Mouse (Mus musculus): Measurements from ENCODE around the gene Tbk1. TPM values are rescaled to one million over a fixed set of nuclear protein-coding genes. Genes with fewer than 3 reads are reported as not detected.

Gene Tbk1
- polyA plus RNA-seq, 1 experiment from 2014 or later = 37.5 TPM

DNA sequence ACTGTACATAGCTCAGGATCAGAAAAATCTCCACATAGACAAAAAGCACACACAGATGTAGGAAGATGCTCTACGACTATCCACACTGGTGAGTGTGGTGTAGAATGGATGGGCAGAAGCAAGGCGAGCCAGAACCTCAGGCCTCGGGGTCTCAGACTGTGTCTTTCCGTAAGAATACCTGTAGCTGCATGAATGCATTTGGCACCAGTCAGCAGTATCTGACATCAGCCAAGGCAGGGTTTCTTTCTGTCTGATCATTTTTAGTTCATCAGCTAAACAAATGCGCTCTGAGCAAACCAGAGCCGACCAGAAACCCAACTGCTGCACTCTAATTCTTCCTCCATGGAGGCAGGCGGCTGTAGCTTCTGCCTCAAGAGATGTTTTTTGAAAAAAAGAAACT, 18.1 kb downstream of the Tbk1 start:
- no peaks in the 10 kb centered on the region for H3K4me1 ChIP-seq (ENCODE audit: control insufficient read depth, insufficient read depth, low read length)
- 85% methylated on average over 7 of the region's 7 CpGs for WGBS
- no peak overlapping the region for H3K9ac ChIP-seq (ENCODE audit: low read depth, low read length)
- H3K36me3 ChIP-seq (ENCODE audit: control insufficient read depth, insufficient read depth, low read length) = peaks cover 66% of the 10 kb centered on the region
- no peaks in the 10 kb centered on the region for H3K9me3 ChIP-seq (ENCODE audit: control insufficient read depth, low read length)
- H3K4me2 ChIP-seq (replicated peaks; ENCODE audit: low read depth, low read length) = no peak overlapping the region
- no peak for ATAC-seq (ENCODE audit: low FRiP score, low TSS enrichment)
- H3K4me3 ChIP-seq (ENCODE audit: low read length) = no peak overlapping the region
- H3K27me3 ChIP-seq (ENCODE audit: control insufficient read depth, insufficient read depth, low read length) = no peaks in the 10 kb centered on the region
- H3K27ac ChIP-seq (ENCODE audit: low read depth, low read length) = no peak overlapping the region

- Histone ChIP-seq H3K36me3 (ENCODE audit: control insufficient read depth, insufficient read depth, low read length) (peaks cover 70% of the 10 kb centered on the region), H3K9ac (ENCODE audit: low read depth, low read length) (no peak overlapping the region), H3K27ac (ENCODE audit: low read depth, low read length) (no peak overlapping the region), H3K27me3 (ENCODE audit: control insufficient read depth, insufficient read depth, low read length) (no peaks in the 10 kb centered on the region), H3K4me3 (ENCODE audit: low read length) (no peak overlapping the region), H3K4me1 (ENCODE audit: control insufficient read depth, insufficient read depth, low read length) (no peaks in the 10 kb centered on the region), H3K9me3 (ENCODE audit: control insufficient read depth, low read length) (no peaks in the 10 kb centered on the region), H3K4me2 (replicated peaks; ENCODE audit: low read depth, low read length) (no peak overlapping the region)
- ATAC-seq (ENCODE audit: low FRiP score, low TSS enrichment) = no peak
- 97% methylated on average over 10 of the region's 10 CpGs for WGBS
Observed at GRCm38 (mm10) chr10:121568026-121568425, 18.6 kb downstream of the Tbk1 start.

DNA sequence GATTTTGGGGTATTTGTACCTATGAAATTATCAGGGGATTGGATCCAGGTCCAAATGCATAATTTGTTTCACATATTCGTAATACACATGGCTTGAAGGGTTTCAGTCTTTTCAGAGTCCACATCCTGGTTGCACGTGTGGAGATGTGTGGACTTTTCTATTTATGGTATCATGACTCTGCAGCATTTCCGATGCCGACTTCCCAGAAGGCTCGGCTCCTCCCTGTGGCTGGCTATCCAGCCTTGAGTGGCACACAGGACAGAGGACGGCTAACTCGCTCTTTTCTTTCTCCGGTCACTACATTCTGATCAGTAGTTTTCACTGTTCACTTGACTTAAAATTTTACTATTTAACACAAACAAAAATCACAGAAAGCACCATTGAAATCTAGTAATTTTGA, 22.1 kb downstream of the Tbk1 start:
- Histone ChIP-seq H3K27me3 (ENCODE audit: control insufficient read depth, insufficient read depth, low read length) (no peaks in the 10 kb centered on the region), H3K4me1 (ENCODE audit: control insufficient read depth, insufficient read depth, low read length) (no peaks in the 10 kb centered on the region), H3K4me3 (ENCODE audit: low read length) (no peak overlapping the region), H3K4me2 (replicated peaks; ENCODE audit: low read depth, low read length) (no peak overlapping the region), H3K36me3 (ENCODE audit: control insufficient read depth, insufficient read depth, low read length) (peaks cover 58% of the 10 kb centered on the region), H3K9me3 (ENCODE audit: control insufficient read depth, low read length) (no peaks in the 10 kb centered on the region), H3K9ac (ENCODE audit: low read depth, low read length) (no peak overlapping the region), H3K27ac (ENCODE audit: low read depth, low read length) (no peak overlapping the region)
- ATAC-seq (ENCODE audit: low FRiP score, low TSS enrichment) = no peak
- WGBS = 80% methylated on average over 8 of the region's 8 CpGs

GRCm38 (mm10) chr10:121558231-121558630, 28.4 kb downstream of the Tbk1 start:
- no peak overlapping the region for H3K4me2 ChIP-seq (replicated peaks; ENCODE audit: low read depth, low read length)
- no peaks in the 10 kb centered on the region for H3K4me1 ChIP-seq (ENCODE audit: control insufficient read depth, insufficient read depth, low read length)
- 91% methylated on average over 2 of the region's 2 CpGs for WGBS
- H3K9ac ChIP-seq (ENCODE audit: low read depth, low read length) = no peak overlapping the region
- no peaks in the 10 kb centered on the region for H3K27me3 ChIP-seq (ENCODE audit: control insufficient read depth, insufficient read depth, low read length)
- H3K36me3 ChIP-seq (ENCODE audit: control insufficient read depth, insufficient read depth, low read length) = peaks cover 75% of the 10 kb centered on the region
- no peak for ATAC-seq (ENCODE audit: low FRiP score, low TSS enrichment)
- H3K9me3 ChIP-seq (ENCODE audit: control insufficient read depth, low read length) = no peaks in the 10 kb centered on the region
- no peak overlapping the region for H3K27ac ChIP-seq (ENCODE audit: low read depth, low read length)
- H3K4me3 ChIP-seq (ENCODE audit: low read length) = no peak overlapping the region

GRCm38 (mm10) chr10:121556263-121556662, 30.3 kb downstream of the Tbk1 start:
- no peak for ATAC-seq (ENCODE audit: low FRiP score, low TSS enrichment)
- Histone ChIP-seq H3K4me2 (replicated peaks; ENCODE audit: low read depth, low read length) (no peak overlapping the region), H3K36me3 (ENCODE audit: control insufficient read depth, insufficient read depth, low read length) (peaks cover 80% of the 10 kb centered on the region), H3K4me1 (ENCODE audit: control insufficient read depth, insufficient read depth, low read length) (no peaks in the 10 kb centered on the region), H3K27me3 (ENCODE audit: control insufficient read depth, insufficient read depth, low read length) (no peaks in the 10 kb centered on the region), H3K27ac (ENCODE audit: low read depth, low read length) (no peak overlapping the region), H3K9ac (ENCODE audit: low read depth, low read length) (no peak overlapping the region), H3K4me3 (ENCODE audit: low read length) (no peak overlapping the region), H3K9me3 (ENCODE audit: control insufficient read depth, low read length) (no peaks in the 10 kb centered on the region)
- 86% methylated on average over 6 of the region's 6 CpGs for WGBS

- Histone ChIP-seq H3K4me2 (replicated peaks; ENCODE audit: low read depth, low read length) (no peak overlapping the region), H3K4me3 (ENCODE audit: low read length) (no peak overlapping the region), H3K4me1 (ENCODE audit: control insufficient read depth, insufficient read depth, low read length) (no peaks in the 10 kb centered on the region), H3K9ac (ENCODE audit: low read depth, low read length) (no peak overlapping the region), H3K27ac (ENCODE audit: low read depth, low read length) (no peak overlapping the region), H3K36me3 (ENCODE audit: control insufficient read depth, insufficient read depth, low read length) (peaks cover 70% of the 10 kb centered on the region), H3K27me3 (ENCODE audit: control insufficient read depth, insufficient read depth, low read length) (no peaks in the 10 kb centered on the region), H3K9me3 (ENCODE audit: control insufficient read depth, low read length) (no peaks in the 10 kb centered on the region)
- WGBS = 79% methylated on average over 9 of the region's 9 CpGs
- ATAC-seq (ENCODE audit: low FRiP score, low TSS enrichment) = no peak
Observed at GRCm38 (mm10) chr10:121550334-121550733, 36.3 kb downstream of the Tbk1 start.

DNA sequence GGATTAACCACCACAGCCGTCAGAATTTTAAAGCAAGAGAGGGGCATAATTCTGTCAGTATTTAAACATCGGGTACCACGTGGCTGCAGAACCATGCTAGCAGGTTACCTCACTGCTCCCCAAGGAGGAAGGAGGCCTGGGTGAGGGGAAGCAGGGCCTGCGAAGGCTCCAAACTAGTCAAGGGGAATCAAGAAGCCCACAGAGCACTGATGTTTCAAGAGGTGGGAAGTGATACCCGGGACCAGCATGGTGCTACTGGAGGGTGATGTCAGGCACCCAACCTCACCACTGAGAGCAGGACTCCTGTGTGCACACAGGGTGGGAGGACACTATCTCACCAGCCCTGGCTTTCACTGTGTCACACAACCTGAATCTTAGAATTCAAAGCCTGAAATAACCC, 36.9 kb downstream of the Tbk1 start:
- Histone ChIP-seq H3K4me3 (ENCODE audit: low read length) (no peak overlapping the region), H3K9me3 (ENCODE audit: control insufficient read depth, low read length) (no peaks in the 10 kb centered on the region), H3K27me3 (ENCODE audit: control insufficient read depth, insufficient read depth, low read length) (no peaks in the 10 kb centered on the region), H3K4me1 (ENCODE audit: control insufficient read depth, insufficient read depth, low read length) (no peaks in the 10 kb centered on the region), H3K27ac (ENCODE audit: low read depth, low read length) (no peak overlapping the region), H3K9ac (ENCODE audit: low read depth, low read length) (no peak overlapping the region), H3K4me2 (replicated peaks; ENCODE audit: low read depth, low read length) (no peak overlapping the region), H3K36me3 (ENCODE audit: control insufficient read depth, insufficient read depth, low read length) (peaks cover 66% of the 10 kb centered on the region)
- no peak for ATAC-seq (ENCODE audit: low FRiP score, low TSS enrichment)
- 83% methylated on average over 5 of the region's 5 CpGs for WGBS

DNA sequence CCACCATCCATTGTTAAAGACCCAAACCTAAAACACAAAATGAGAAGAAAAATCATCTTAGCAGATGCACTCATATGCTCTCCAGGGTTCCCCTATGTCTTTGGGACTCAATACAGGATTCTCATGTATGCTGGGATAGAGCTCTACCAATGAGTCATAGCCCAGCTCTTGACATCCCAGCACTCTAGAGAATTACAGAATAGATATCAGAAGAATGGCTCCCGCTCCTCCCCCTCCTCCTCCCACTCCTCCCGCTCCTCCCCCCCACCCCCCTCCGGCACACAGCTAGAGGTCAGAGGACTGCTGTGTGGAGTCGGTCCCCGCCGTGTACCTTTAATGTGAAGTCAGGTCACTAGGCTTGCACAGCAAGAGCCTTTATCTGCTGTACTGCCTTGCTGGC, 39.4 kb downstream of the Tbk1 start:
- H3K4me1 ChIP-seq (ENCODE audit: control insufficient read depth, insufficient read depth, low read length) = no peaks in the 10 kb centered on the region
- no peak overlapping the region for H3K4me3 ChIP-seq (ENCODE audit: low read length)
- H3K9me3 ChIP-seq (ENCODE audit: control insufficient read depth, low read length) = no peaks in the 10 kb centered on the region
- 75% methylated on average over 6 of the region's 6 CpGs for WGBS
- ATAC-seq (ENCODE audit: low FRiP score, low TSS enrichment) = no peak
- no peak overlapping the region for H3K9ac ChIP-seq (ENCODE audit: low read depth, low read length)
- no peak overlapping the region for H3K27ac ChIP-seq (ENCODE audit: low read depth, low read length)
- peaks cover 44% of the 10 kb centered on the region for H3K36me3 ChIP-seq (ENCODE audit: control insufficient read depth, insufficient read depth, low read length)
- no peak overlapping the region for H3K4me2 ChIP-seq (replicated peaks; ENCODE audit: low read depth, low read length)
- H3K27me3 ChIP-seq (ENCODE audit: control insufficient read depth, insufficient read depth, low read length) = no peaks in the 10 kb centered on the region

- 96% methylated on average over 6 of the region's 6 CpGs for WGBS
- H3K27ac ChIP-seq (ENCODE audit: low read depth, low read length) = no peak overlapping the region
Observed at GRCm38 (mm10) chr10:121543577-121543976, 43.0 kb downstream of the Tbk1 start.

GRCm38 (mm10) chr10:121542156-121542555, 44.4 kb downstream of the Tbk1 start:
- Histone ChIP-seq H3K27me3 (ENCODE audit: control insufficient read depth, insufficient read depth, low read length) (no peaks in the 10 kb centered on the region), H3K4me3 (ENCODE audit: low read length) (no peak overlapping the region), H3K4me1 (ENCODE audit: control insufficient read depth, insufficient read depth, low read length) (no peaks in the 10 kb centered on the region), H3K36me3 (ENCODE audit: control insufficient read depth, insufficient read depth, low read length) (peaks cover 16% of the 10 kb centered on the region), H3K4me2 (replicated peaks; ENCODE audit: low read depth, low read length) (no peak overlapping the region), H3K9ac (ENCODE audit: low read depth, low read length) (no peak overlapping the region), H3K9me3 (ENCODE audit: control insufficient read depth, low read length) (no peaks in the 10 kb centered on the region), H3K27ac (ENCODE audit: low read depth, low read length) (no peak overlapping the region)
- 96% methylated on average over 3 of the region's 3 CpGs for WGBS
- ATAC-seq (ENCODE audit: low FRiP score, low TSS enrichment) = no peak

More at GRCm38 (mm10) chr10:121543577-121543976, 43.0 kb downstream of the Tbk1 start:
- Histone ChIP-seq H3K27me3 (ENCODE audit: control insufficient read depth, insufficient read depth, low read length) (no peaks in the 10 kb centered on the region), H3K9me3 (ENCODE audit: control insufficient read depth, low read length) (no peaks in the 10 kb centered on the region), H3K4me1 (ENCODE audit: control insufficient read depth, insufficient read depth, low read length) (no peaks in the 10 kb centered on the region), H3K36me3 (ENCODE audit: control insufficient read depth, insufficient read depth, low read length) (peaks cover 17% of the 10 kb centered on the region), H3K4me2 (replicated peaks; ENCODE audit: low read depth, low read length) (no peak overlapping the region), H3K4me3 (ENCODE audit: low read length) (no peak overlapping the region), H3K9ac (ENCODE audit: low read depth, low read length) (no peak overlapping the region)
- no peak for ATAC-seq (ENCODE audit: low FRiP score, low TSS enrichment)
